Mouse (Mus musculus) embryonic fibroblast, embryonic 13.5 days (primary cell): ENCODE data around the gene Cdca3.
"Not testable (repeated sequence)": the region's sequence is repeated elsewhere in the genome, so short reads cannot be mapped to it uniquely, and the experiment has no call there.

Experiments used
- CTCF ChIP-seq: IDR thresholded peaks from 2 replicates; pipeline ENCODE4 v1.5.1; 2011; ENCODE audit warnings: mild to moderate bottlenecking, control low read depth, low read length, moderate library complexity, borderline replicate concordance; ENCODE audit not compliant: insufficient read depth
- POLR2A ChIP-seq: IDR thresholded peaks from 2 replicates; pipeline ENCODE4 v1.6.1; 2011; ENCODE audit warnings: low read depth, mild to moderate bottlenecking, control low read depth, low read length, moderate library complexity

- not testable (repeated sequence) for TF ChIP-seq POLR2A, CTCF
Observed at GRCm38 (mm10) chr6:124810566-124811402, 18.6 kb upstream of the Cdca3 start.
